Mouse (Mus musculus) CH12F3 (cell line): ENCODE data around the gene Ctu2.

Source experiments
- in situ Hi-C: fragments of 300-500 bp; cut with MboI; formaldehyde crosslinking; loops from 2 replicates; pipeline ENCODE4 v1.14.3; 2020; ENCODE audit warnings: low sequenced_read_pairs

Gene Ctu2

GRCm38 (mm10) chr8:122482448-122482847, 6.5 kb downstream of the Ctu2 start:
- in situ Hi-C loops, result no loop called here

- in situ Hi-C loops, result no loop called here
Observed at GRCm38 (mm10) chr8:122483877-122484276, 7.9 kb downstream of the Ctu2 start.

- in situ Hi-C loops, result no loop called here
Observed at GRCm38 (mm10) chr8:122484831-122485230, 8.9 kb downstream of the Ctu2 start.

- in situ Hi-C loops, result no loop called here
Observed at GRCm38 (mm10) chr8:122488387-122488786, 12.4 kb downstream of the Ctu2 start.

- in situ Hi-C loops, result no loop called here
Observed at GRCm38 (mm10) chr8:122497016-122497734, 21.2 kb downstream of the Ctu2 start.

- in situ Hi-C loops, result no loop called here
Observed at GRCm38 (mm10) chr8:122497912-122498311, 22.0 kb downstream of the Ctu2 start.

- in situ Hi-C loops, result no loop called here
Observed at GRCm38 (mm10) chr8:122500856-122501255, 24.9 kb downstream of the Ctu2 start.

- in situ Hi-C loops, result no loop called here
Observed at GRCm38 (mm10) chr8:122511552-122511951, 35.6 kb downstream of the Ctu2 start.

GRCm38 (mm10) chr8:122512392-122512791, 36.4 kb downstream of the Ctu2 start:
- in situ Hi-C loops, result no loop called here

- in situ Hi-C loops, result no loop called here
Observed at GRCm38 (mm10) chr8:122515699-122516098, 39.8 kb downstream of the Ctu2 start.

- in situ Hi-C loops, result no loop called here
Observed at GRCm38 (mm10) chr8:122517541-122518190, 41.7 kb downstream of the Ctu2 start.

- in situ Hi-C loops, result no loop called here
Observed at GRCm38 (mm10) chr8:122520611-122521010, 44.7 kb downstream of the Ctu2 start.

- in situ Hi-C loops, result no loop called here
Observed at GRCm38 (mm10) chr8:122522796-122523651, 47.1 kb downstream of the Ctu2 start.

- in situ Hi-C loops, result no loop called here
Observed at GRCm38 (mm10) chr8:122523652-122524360, 47.9 kb downstream of the Ctu2 start.

GRCm38 (mm10) chr8:122524506-122524905, 48.6 kb downstream of the Ctu2 start:
- in situ Hi-C loops, result no loop called here

GRCm38 (mm10) chr8:122525004-122525403, 49.1 kb downstream of the Ctu2 start:
- in situ Hi-C loops, result no loop called here

GRCm38 (mm10) chr8:122526084-122526483, 50.1 kb downstream of the Ctu2 start:
- in situ Hi-C loops, result no loop called here

GRCm38 (mm10) chr8:122526526-122527170, 50.7 kb downstream of the Ctu2 start:
- in situ Hi-C loops, result no loop called here

GRCm38 (mm10) chr8:122527937-122528336, 52.0 kb downstream of the Ctu2 start:
- in situ Hi-C loops, result no loop called here

GRCm38 (mm10) chr8:122529159-122529558, 53.2 kb downstream of the Ctu2 start:
- in situ Hi-C loops, result no loop called here
